Mouse (Mus musculus): ENCODE data around the gene Ikzf4.

GRCm38 (mm10) chr10:128636561-128636960 lies 9.2 kb downstream of the Ikzf4 start:
- no peak for TF ChIP-seq TCF12 (IDR thresholded peaks at IDR 0.05; ENCODE audit: low read depth, low read length)
- no peak for TF ChIP-seq POLR2A (IDR thresholded peaks at IDR 0.05; ENCODE audit: control insufficient read depth in 1 of 2, insufficient read depth in 1 of 2, low read depth in 1 of 2, low read length in 2 of 2, poor library complexity in 1 of 2)
- TF ChIP-seq TBP (IDR thresholded peaks at IDR 0.05; ENCODE audit: low read depth, low read length), result no peak
- no peak for TF ChIP-seq CTCF (IDR thresholded peaks at IDR 0.05 in 2 of 3, conservative IDR thresholded peaks at IDR 0.05 in 1 of 3; ENCODE audit: control insufficient read depth in 1 of 3, insufficient read depth in 1 of 3, low read depth in 2 of 3, low read length in 3 of 3, poor library complexity in 1 of 3, severe bottlenecking in 1 of 3)
- no peak for TF ChIP-seq JUND (IDR thresholded peaks at IDR 0.05; ENCODE audit: low read depth, low read length)
- no peak for TF ChIP-seq POLR2AphosphoS2 (IDR thresholded peaks at IDR 0.05; ENCODE audit: low read length)
- no peak for TF ChIP-seq SIN3A (IDR thresholded peaks at IDR 0.05; ENCODE audit: low read length)
- no peak for TF ChIP-seq E2F4 (IDR thresholded peaks at IDR 0.05; ENCODE audit: borderline replicate concordance, low read depth, low read length)
- TF ChIP-seq MYC (IDR thresholded peaks at IDR 0.05; ENCODE audit: low read depth, low read length), result no peak
- no peak for TF ChIP-seq ZC3H11A (IDR thresholded peaks at IDR 0.05; ENCODE audit: low read depth, low read length)
- TF ChIP-seq MXI1 (IDR thresholded peaks at IDR 0.05; ENCODE audit: low read depth, low read length), result no peak
- TF ChIP-seq MAX (IDR thresholded peaks at IDR 0.05; ENCODE audit: low read length), result no peak
- no peak for TF ChIP-seq USF2 (IDR thresholded peaks at IDR 0.05; ENCODE audit: borderline replicate concordance in 1 of 2, insufficient read depth in 1 of 2, low read depth in 1 of 2, low read length in 2 of 2)
